In genomic region chr12:117017912-117018311, GRCm38 (mm10) we compare ENCODE assay signal across 21 mouse cellular contexts.
DNase-seq lines count a peak whose midpoint lies in the region; ATAC-seq and TF ChIP-seq lines count a peak whose summit lies in the region.
"Had no signal": no experiment of that assay in that cellular context is flagged by ENCODE, and none has a peak within 500 bp of the region (broad histone marks: within the 10 kb centered on the region; RNA-seq: fewer than 3 reads in every experiment).

No protein-coding gene starts in this region.

- TF ChIP-seq CTCF in midbrain, postnatal 0 days (IDR thresholded peaks at IDR 0.05): no peak

- H3K4me2 ChIP-seq in heart, embryonic 15.5 days: no peak overlapping the region
- H3K4me2 ChIP-seq in midbrain, postnatal 0 days (ENCODE audit: low read depth, low read length, poor library complexity, severe bottlenecking): no peak overlapping the region
- no peak overlapping the region for H3K4me2 ChIP-seq in liver, embryonic 11.5 days
- H3K4me2 ChIP-seq: heart, embryonic 13.5 days; limb, embryonic 13.5 days; liver, embryonic 15.5 days had no signal

- no peak overlapping the region for H3K9ac ChIP-seq in heart, embryonic 15.5 days
- H3K9ac ChIP-seq in midbrain, postnatal 0 days (replicated peaks; ENCODE audit: low read length, poor library complexity, severe bottlenecking): no peak overlapping the region
- H3K9ac ChIP-seq in liver, embryonic 11.5 days (ENCODE audit: low read depth, low read length): no peak overlapping the region
- H3K9ac ChIP-seq: heart, embryonic 13.5 days; limb, embryonic 13.5 days; liver, embryonic 15.5 days had no signal

- H3K36me3 ChIP-seq in heart, embryonic 15.5 days: no peaks in the 10 kb centered on the region
- H3K36me3 ChIP-seq in midbrain, postnatal 0 days (ENCODE audit: insufficient read depth, low read length): no peaks in the 10 kb centered on the region
- no peaks in the 10 kb centered on the region for H3K36me3 ChIP-seq in liver, embryonic 11.5 days (ENCODE audit: control insufficient read depth, insufficient read depth, low read length)
- H3K36me3 ChIP-seq: heart, embryonic 13.5 days; limb, embryonic 13.5 days; liver, embryonic 15.5 days had no signal

- H3K4me1 ChIP-seq in heart, embryonic 15.5 days (replicated peaks): 0 out of 2 replicates have a peak, but pooled peaks cover 4% of the 10 kb centered on the region
- no peaks in the 10 kb centered on the region for H3K4me1 ChIP-seq in midbrain, postnatal 0 days (ENCODE audit: insufficient read depth, low read length)
- H3K4me1 ChIP-seq in liver, embryonic 11.5 days (replicated peaks; ENCODE audit: control insufficient read depth, insufficient read depth, low read length): no peaks in the 10 kb centered on the region
- H3K4me1 ChIP-seq: limb, embryonic 13.5 days; liver, embryonic 15.5 days had no signal

- no peak for DNase-seq in heart, postnatal 4 days
- peak; percentile 11 for DNase-seq in retina, postnatal 1 day
- DNase-seq in retina, embryonic 14.5 days (ENCODE audit: low spot score): no peak
- DNase-seq in midbrain, postnatal 0 days (ENCODE audit: low spot score): no peak
- no peak for DNase-seq in spleen, postnatal 4 days (ENCODE audit: low spot score in 2 of 2)
- DNase-seq in liver, embryonic 11.5 days (ENCODE audit: low spot score): no peak
- DNase-seq: adrenal gland, postnatal 14 days; B cell, adult 2 months; cerebellum, adult 18-20 months; cerebellum, postnatal 36 days; kidney, adult 2 months; kidney, postnatal 25 days; lung, postnatal 10 days; right cerebral cortex, postnatal 4 days; thymus, adult 18-20 months had no signal

- H3K9me3 ChIP-seq in heart, embryonic 15.5 days (replicated peaks): no peaks in the 10 kb centered on the region
- H3K9me3 ChIP-seq in midbrain, postnatal 0 days (ENCODE audit: low read length): no peaks in the 10 kb centered on the region
- H3K9me3 ChIP-seq in liver, embryonic 11.5 days (ENCODE audit: control insufficient read depth, low read length): no peaks in the 10 kb centered on the region
- H3K9me3 ChIP-seq: heart, embryonic 13.5 days; limb, embryonic 13.5 days; liver, embryonic 15.5 days had no signal

- WGBS in heart, embryonic 15.5 days: 15% methylated on average over 2 of the region's 2 CpGs
- 26% methylated on average over 2 of the region's 2 CpGs for WGBS in midbrain, postnatal 0 days
- WGBS in liver, embryonic 11.5 days: 15% methylated on average over 2 of the region's 2 CpGs

- 0 out of 2 replicates have a peak, but pooled peaks have one; percentile 39 for ATAC-seq in heart, embryonic 15.5 days (replicated peaks; ENCODE audit: insufficient number of reproducible peaks, insufficient read depth, low FRiP score, low read depth)
- ATAC-seq in megakaryocyte, adult 5-6 weeks (ENCODE audit: poor library complexity, severe bottlenecking): peak; percentile 16; the same call in 1 of the 2 replicates
- ATAC-seq in midbrain, postnatal 0 days (ENCODE audit: low FRiP score): no peak
- ATAC-seq in liver, embryonic 11.5 days (replicated peaks; ENCODE audit: low FRiP score): no peak

- no peaks in the 10 kb centered on the region for H3K27me3 ChIP-seq in heart, embryonic 15.5 days
- H3K27me3 ChIP-seq in midbrain, postnatal 0 days (ENCODE audit: insufficient read depth, low read length): no peaks in the 10 kb centered on the region
- no peaks in the 10 kb centered on the region for H3K27me3 ChIP-seq in liver, embryonic 11.5 days (replicated peaks; ENCODE audit: control insufficient read depth, insufficient read depth, low read length)
- H3K27me3 ChIP-seq: heart, embryonic 13.5 days; limb, embryonic 13.5 days; liver, embryonic 15.5 days had no signal

- no peak overlapping the region for H3K4me3 ChIP-seq in heart, embryonic 15.5 days
- no peak overlapping the region for H3K4me3 ChIP-seq in midbrain, postnatal 0 days (ENCODE audit: low read depth, low read length)
- no peak overlapping the region for H3K4me3 ChIP-seq in liver, embryonic 11.5 days (ENCODE audit: low read depth, low read length)
- H3K4me3 ChIP-seq: heart, embryonic 13.5 days; left cerebral cortex, adult 2 months; limb, embryonic 13.5 days; liver, embryonic 15.5 days had no signal

- H3K27ac ChIP-seq in heart, embryonic 15.5 days: no peak overlapping the region
- 0 out of 2 replicates have a peak overlapping the region, but pooled peaks have one; percentile 7 for H3K27ac ChIP-seq in midbrain, postnatal 0 days (ENCODE audit: low read depth, low read length)
- H3K27ac ChIP-seq in liver, embryonic 11.5 days (ENCODE audit: low read depth, low read length): no peak overlapping the region
- H3K27ac ChIP-seq: heart, embryonic 13.5 days; left cerebral cortex, adult 2 months; limb, embryonic 13.5 days; liver, embryonic 15.5 days had no signal

Comparison
In these comparisons a context has a peak if more than half of its experiments do, and no peak if none do; other contexts are left out.
1. ATAC-seq: peak in heart, embryonic 15.5 days (single experiment) and megakaryocyte, adult 5-6 weeks (single experiment); none in midbrain, postnatal 0 days (single experiment) and liver, embryonic 11.5 days (single experiment).